Mouse (Mus musculus) CH12.LX (cell line): Measurements from ENCODE around the gene Fam117a. TPM values are rescaled to one million over a fixed set of nuclear protein-coding genes. Genes with fewer than 3 reads are reported as not detected.

Source experiments
- DNase-seq: peaks from one replicate; pipeline ENCODE4 v3.0.0-alpha.2; 2013; ENCODE audit errors: extremely low read depth
- H3K27ac ChIP-seq: 2 replicates; pipeline ENCODE4 v1.5.1; 2012; ENCODE audit warnings: low read depth, mild to moderate bottlenecking, control low read depth, moderate library complexity; ENCODE audit not compliant: insufficient read depth
- H3K27me3 ChIP-seq: replicated peaks from 2 replicates; pipeline ENCODE3; 2012; ENCODE audit warnings: inconsistent platforms
- H3K36me3 ChIP-seq, 2 experiments: replicated peaks in 1 of 2; 2 replicates each; pipeline versions ENCODE3 to v1.6.1; 2012; ENCODE audit warnings: inconsistent platforms in 1 of 2, low read length in 1 of 2, mild to moderate bottlenecking in 1 of 2, mixed read lengths in 1 of 2, moderate library complexity in 1 of 2; ENCODE audit not compliant: control insufficient read depth in 1 of 2, insufficient read depth in 1 of 2
- H3K4me1 ChIP-seq, 2 experiments: 2 replicates each; pipeline ENCODE4 v1.6.1; 2012; ENCODE audit warnings: inconsistent platforms in 1 of 2, moderate library complexity in 1 of 2; ENCODE audit not compliant: insufficient read depth in 2 of 2, control insufficient read depth in 1 of 2
- H3K4me2 ChIP-seq: 2 replicates; pipeline ENCODE4 v1.6.1; 2012; ENCODE audit warnings: low read depth, mild to moderate bottlenecking, control low read depth; ENCODE audit not compliant: poor library complexity, insufficient read depth, severe bottlenecking
- H3K4me3 ChIP-seq, 3 experiments: fragments of 150-350 bp in 1 of 3; sonication (generic) in 1 of 3; replicated peaks in 1 of 3; 2 replicates each; pipeline versions ENCODE3 to v1.5.1; 2011 to 2012; ENCODE audit warnings: low read depth in 2 of 3, low read length in 2 of 3, mild to moderate bottlenecking in 2 of 3, moderate library complexity in 2 of 3, control low read depth in 1 of 3, improper control_type of control experiment in 1 of 3, inconsistent platforms in 1 of 3, mixed read lengths in 1 of 3; ENCODE audit not compliant: poor library complexity in 1 of 3
- H3K79me2 ChIP-seq: replicated peaks from 2 replicates; pipeline ENCODE4 v1.6.1; 2012; ENCODE audit warnings: mild to moderate bottlenecking, moderate library complexity; ENCODE audit not compliant: control insufficient read depth, poor library complexity, insufficient read depth, severe bottlenecking; ENCODE audit errors: extremely low read depth
- H3K9ac ChIP-seq: 2 replicates; pipeline ENCODE4 v1.6.1; 2012; ENCODE audit warnings: low read depth, mild to moderate bottlenecking, control low read depth, moderate library complexity; ENCODE audit not compliant: insufficient read depth
- H3K9me3 ChIP-seq: replicated peaks from 2 replicates; pipeline ENCODE3; 2012; ENCODE audit warnings: low read length, inconsistent platforms, mixed read lengths
- BHLHE40 ChIP-seq: IDR thresholded peaks from 2 replicates; pipeline ENCODE4 v1.6.1; 2011; ENCODE audit warnings: mild to moderate bottlenecking, low read depth, low read length, improper control_type of control experiment
- CHD1 ChIP-seq: IDR thresholded peaks from 2 replicates; pipeline ENCODE4 v1.6.1; 2012; ENCODE audit warnings: low read depth, low read length, improper control_type of control experiment, inconsistent platforms
- E2F4 ChIP-seq: IDR thresholded peaks from 2 replicates; pipeline ENCODE4 v1.6.1; 2011; ENCODE audit warnings: low read depth, low read length, improper control_type of control experiment; ENCODE audit not compliant: insufficient replicate concordance
- GABPA ChIP-seq: IDR thresholded peaks from 2 replicates; pipeline ENCODE4 v1.6.1; 2012; ENCODE audit warnings: low read depth, low read length, improper control_type of control experiment, inconsistent platforms; ENCODE audit not compliant: insufficient replicate concordance
- IRF4 ChIP-seq: IDR thresholded peaks from 2 replicates; pipeline ENCODE4 v1.6.1; 2014; ENCODE audit warnings: low read depth, mild to moderate bottlenecking, inconsistent platforms, low read length, improper control_type of control experiment
- JUND ChIP-seq: conservative IDR thresholded peaks from 2 replicates; pipeline ENCODE4 v1.6.1; 2011; ENCODE audit warnings: low read depth, low read length, improper control_type of control experiment
- KAT2A ChIP-seq: IDR thresholded peaks from 2 replicates; pipeline ENCODE4 v1.6.1; 2012; ENCODE audit warnings: low read length, improper control_type of control experiment, inconsistent platforms; ENCODE audit not compliant: insufficient replicate concordance
- MAX ChIP-seq: IDR thresholded peaks from 2 replicates; pipeline ENCODE4 v1.6.1; 2011; ENCODE audit warnings: low read length, improper control_type of control experiment
- MEF2A ChIP-seq: IDR thresholded peaks from 2 replicates; pipeline ENCODE4 v1.6.1; 2014; ENCODE audit warnings: low read depth, mild to moderate bottlenecking, inconsistent platforms, low read length, improper control_type of control experiment, borderline replicate concordance
- MXI1 ChIP-seq: IDR thresholded peaks from 2 replicates; pipeline ENCODE4 v1.6.1; 2011; ENCODE audit warnings: mild to moderate bottlenecking, low read depth, low read length, improper control_type of control experiment
- NRF1 ChIP-seq: IDR thresholded peaks from 2 replicates; pipeline ENCODE4 v1.6.1; 2014; ENCODE audit warnings: low read depth, mild to moderate bottlenecking, inconsistent platforms, low read length, improper control_type of control experiment, moderate library complexity
- POLR2A ChIP-seq: IDR thresholded peaks from 2 replicates; pipeline ENCODE4 v1.6.1; 2011; ENCODE audit warnings: low read depth, mild to moderate bottlenecking, improper control_type of control experiment, low read length
- POLR2AphosphoS2 ChIP-seq: IDR thresholded peaks from 2 replicates; pipeline ENCODE4 v1.6.1; 2011; ENCODE audit warnings: low read depth, low read length, improper control_type of control experiment
- RAD21 ChIP-seq: IDR thresholded peaks from 2 replicates; pipeline ENCODE4 v1.6.1; 2011; ENCODE audit warnings: low read depth, mild to moderate bottlenecking, low read length, improper control_type of control experiment, moderate library complexity
- RCOR1 ChIP-seq: conservative IDR thresholded peaks from 2 replicates; pipeline ENCODE4 v1.6.1; 2012; ENCODE audit warnings: low read depth, mild to moderate bottlenecking, inconsistent platforms, low read length, improper control_type of control experiment
- USF1 ChIP-seq: IDR thresholded peaks from 2 replicates; pipeline ENCODE4 v1.6.1; 2014; ENCODE audit warnings: low read depth, mild to moderate bottlenecking, inconsistent platforms, low read length, improper control_type of control experiment
- ZC3H11A ChIP-seq: IDR thresholded peaks from 2 replicates; pipeline ENCODE4 v1.6.1; 2012; ENCODE audit warnings: low read depth, mild to moderate bottlenecking, inconsistent platforms, low read length, improper control_type of control experiment
- ZMIZ1 ChIP-seq: IDR thresholded peaks from 2 replicates; pipeline ENCODE4 v1.6.1; 2012; ENCODE audit warnings: low read depth, mild to moderate bottlenecking, inconsistent platforms, low read length, improper control_type of control experiment
- dilution Hi-C: fragments of 300-500 bp; cut with MboI; formaldehyde crosslinking; loops from 2 replicates; pipeline ENCODE4 v1.14.3; 2020; ENCODE audit warnings: low sequenced_read_pairs; ENCODE audit not compliant: extremely low pct_unique_long_range_greater_than_20kb, extremely low pct_ligation_motif_present
- in situ Hi-C: fragments of 300-500 bp; cut with MboI; formaldehyde crosslinking; loops from 3 replicates; pipeline ENCODE4 v1.14.3; 2019; ENCODE audit warnings: low sequenced_read_pairs, low pct_ligation_motif_present, low pct_unique_long_range_greater_than_20kb, mixed read lengths
- polyA plus RNA-seq: library from polyadenylated mRNA; unstranded; fragments of >175 nt; gene quantifications from 2 replicates; pipeline ENCODE4 v1.2.1, GENCODE M21; 2012; ENCODE audit warnings: low read depth; ENCODE audit not compliant: insufficient read length
- total RNA-seq, 2 experiments: library from RNA; depleted of rRNA; stranded (reverse); fragments of 300-350 nt in 1 of 2; fragments of >200 nt in 1 of 2; gene quantifications; 2 replicates each; pipeline ENCODE4 v1.2.3; 2012 to 2014

Fam117a gene
- total and polyA plus RNA-seq, 3 experiments: 0.54 to 2.2 (median 0.91) TPM

- no peak for TF ChIP-seq USF1
- TF ChIP-seq, all 38 proteins: peak for 0
- H3K4me2 ChIP-seq: no peak overlapping the region
- no peaks in the 10 kb centered on the region for H3K9me3 ChIP-seq
- H3K4me3 ChIP-seq: no peak overlapping the region
- no peak overlapping the region for H3K27ac ChIP-seq
- peaks cover 10 to 14% of the 10 kb centered on the region in 2 experiments for H3K4me1 ChIP-seq
- H3K79me2 ChIP-seq: no peaks in the 10 kb centered on the region
- in situ Hi-C loops (no loop called here), dilution Hi-C loops (no loop called here)
- H3K9ac ChIP-seq: no peak overlapping the region
- DNase-seq: no peak
- no peaks in the 10 kb centered on the region for H3K36me3 ChIP-seq
- H3K27me3 ChIP-seq: peaks cover 67% of the 10 kb centered on the region
These were observed 6.2 kb upstream of the Fam117a start for GRCm38 (mm10) chr11:95330662-95331061.

- Histone ChIP-seq H3K9me3 (no peaks in the 10 kb centered on the region), H3K79me2 (no peaks in the 10 kb centered on the region), H3K9ac (no peak overlapping the region), H3K27ac (no peak overlapping the region), H3K4me1 (peaks cover 12 to 20% of the 10 kb centered on the region in 2 experiments), H3K36me3 (no peaks in the 10 kb centered on the region), H3K4me2 (no peak overlapping the region), H3K27me3 (peaks cover 66% of the 10 kb centered on the region), H3K4me3 (no peak overlapping the region)
- dilution Hi-C loops: no loop called here
- no peak for DNase-seq
- TF ChIP-seq RAD21 (no peak), JUND (no peak), MXI1 (no peak), GABPA (no peak), KAT2A (no peak), NRF1 (no peak), RCOR1 (no peak), BHLHE40 (no peak)
- TF ChIP-seq, all 38 proteins: peak for 0
- in situ Hi-C loops: no loop called here
These were observed 3.6 kb upstream of the Fam117a start for GRCm38 (mm10) chr11:95333209-95333608.

GRCm38 (mm10) chr11:95333805-95334204 is 3.0 kb upstream of the Fam117a start:
- H3K4me3 ChIP-seq: no peak overlapping the region
- H3K27ac ChIP-seq: no peak overlapping the region
- dilution Hi-C loops: no loop called here

More at GRCm38 (mm10) chr11:95333805-95334204, 3.0 kb upstream of the Fam117a start:
- DNase-seq: no peak
- Histone ChIP-seq H3K4me1 (peaks cover 8 to 14% of the 10 kb centered on the region in 2 experiments; a peak in 2 of 4 replicates), H3K9me3 (no peaks in the 10 kb centered on the region), H3K27me3 (peaks cover 72% of the 10 kb centered on the region), H3K36me3 (no peaks in the 10 kb centered on the region), H3K4me2 (no peak overlapping the region), H3K79me2 (no peaks in the 10 kb centered on the region), H3K9ac (no peak overlapping the region)
- TF ChIP-seq RCOR1 (no peak), ZMIZ1 (no peak), MAX (no peak), USF1 (no peak), ZC3H11A (no peak), CHD1 (no peak), GABPA (no peak), E2F4 (no peak), IRF4 (no peak), MEF2A (no peak), POLR2A (no peak), RAD21 (no peak), POLR2AphosphoS2 (no peak)
- in situ Hi-C loops: no loop called here
